Mouse (Mus musculus) liver, adult 2 months (tissue): ENCODE results near the gene Gm27179. TPM values are rescaled to one million over a fixed set of nuclear protein-coding genes. Genes with fewer than 3 reads are reported as not detected.
"Not testable (repeated sequence)": the region's sequence is repeated elsewhere in the genome, so short reads cannot be mapped to it uniquely, and the experiment has no call there.

Experiments used
- DNase-seq: peaks from one replicate; pipeline ENCODE4 v3.0.0-alpha.2; 2011; ENCODE audit warnings: low read depth, low spot score; ENCODE audit errors: extremely low read depth
- H3K27ac ChIP-seq: fragments of 200-500 bp; replicated peaks from 2 replicates; pipeline ENCODE4 v1.5.1; 2012; ENCODE audit warnings: low read depth, mild to moderate bottlenecking, control low read depth, inconsistent platforms, low read length; ENCODE audit not compliant: insufficient read depth
- H3K27me3 ChIP-seq: fragments of 200-500 bp; 2 replicates; pipeline ENCODE4 v1.6.1; 2012; ENCODE audit warnings: mild to moderate bottlenecking, moderate library complexity, low read length, inconsistent platforms; ENCODE audit not compliant: control insufficient read depth, insufficient read depth
- H3K36me3 ChIP-seq: fragments of 200-500 bp; 2 replicates; pipeline ENCODE4 v1.6.1; 2012; ENCODE audit warnings: low read length, inconsistent platforms; ENCODE audit not compliant: control insufficient read depth, insufficient read depth
- H3K4me1 ChIP-seq: fragments of 200-500 bp; 2 replicates; pipeline ENCODE4 v1.6.1; 2011; ENCODE audit warnings: low read length; ENCODE audit not compliant: control insufficient read depth, insufficient read depth
- H3K4me3 ChIP-seq: fragments of 200-500 bp; 2 replicates; pipeline ENCODE4 v1.5.1; 2011; ENCODE audit warnings: low read depth, mild to moderate bottlenecking, control low read depth, low read length, moderate library complexity; ENCODE audit not compliant: insufficient read depth
- H3K79me2 ChIP-seq: fragments of 200-500 bp; 2 replicates; pipeline ENCODE4 v1.6.1; 2012; ENCODE audit warnings: inconsistent platforms, mild to moderate bottlenecking, low read length, moderate library complexity; ENCODE audit not compliant: control insufficient read depth, insufficient read depth
- H3K9ac ChIP-seq: fragments of 200-500 bp; 2 replicates; pipeline ENCODE4 v1.6.1; 2012; ENCODE audit warnings: low read depth, mild to moderate bottlenecking, control low read depth, inconsistent platforms, low read length
- WGBS: fragments of 180-500 bp; shearing (Covaris S2); methylation state at CpG from one replicate; pipeline ENCODE4 v1.1.7; 2018; 5-methylcytosine and 5-hydroxymethylcytosine counted together
- polyA plus RNA-seq: library from polyadenylated mRNA; depleted of rRNA; stranded (reverse); fragments of >200 nt; gene quantifications from 2 replicates; pipeline ENCODE4 v1.2.3, GENCODE M21; 2012; rRNA removed
- total RNA-seq: library from RNA; depleted of rRNA; stranded (reverse); fragments of >200 nt; gene quantifications from 2 replicates; pipeline ENCODE4 v1.2.3, GENCODE M21; 2014; rRNA removed

Gene Gm27179
- total RNA-seq, result not detected in 2 replicates
- polyA plus RNA-seq, result not detected in 2 replicates

DNA sequence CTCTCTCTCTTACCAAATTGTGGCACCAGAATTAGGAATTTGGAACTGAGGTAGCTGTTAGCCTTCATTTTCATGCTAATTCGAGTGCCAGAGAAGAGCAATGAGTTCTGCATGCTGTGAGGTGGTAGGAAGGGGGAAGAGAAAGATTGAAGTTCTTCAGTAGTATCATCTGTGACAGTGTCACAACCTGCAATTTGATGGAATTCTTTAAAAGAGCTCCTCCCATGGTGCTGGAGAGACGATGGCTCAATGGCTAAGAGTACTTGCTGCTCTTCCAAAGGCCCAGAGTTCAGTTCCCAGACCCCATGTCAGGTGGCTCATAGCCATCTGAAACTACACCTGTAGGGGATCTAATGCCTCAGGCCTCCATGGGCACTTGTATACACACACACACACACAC, at the start of gene Gm27179:
Gm27179 (minus strand) TSS at position 101 of the 400 bp plus-strand sequence.
- H3K27me3 ChIP-seq, H3K9ac ChIP-seq, H3K79me2 ChIP-seq, H3K27ac ChIP-seq, H3K4me1 ChIP-seq, H3K36me3 ChIP-seq, H3K4me3 ChIP-seq, DNase-seq: not testable (repeated sequence)
- no CpG with 5 or more reads among the region's 2 CpGs for WGBS

GRCm38 (mm10) chr14:69557550-69557949, 45.2 kb upstream of the Gm27179 start:
- H3K79me2 ChIP-seq, H3K4me3 ChIP-seq, DNase-seq, H3K27me3 ChIP-seq, H3K9ac ChIP-seq, H3K27ac ChIP-seq, H3K36me3 ChIP-seq, H3K4me1 ChIP-seq: not testable (repeated sequence)
- no CpG with 5 or more reads among the region's 14 CpGs for WGBS

DNA sequence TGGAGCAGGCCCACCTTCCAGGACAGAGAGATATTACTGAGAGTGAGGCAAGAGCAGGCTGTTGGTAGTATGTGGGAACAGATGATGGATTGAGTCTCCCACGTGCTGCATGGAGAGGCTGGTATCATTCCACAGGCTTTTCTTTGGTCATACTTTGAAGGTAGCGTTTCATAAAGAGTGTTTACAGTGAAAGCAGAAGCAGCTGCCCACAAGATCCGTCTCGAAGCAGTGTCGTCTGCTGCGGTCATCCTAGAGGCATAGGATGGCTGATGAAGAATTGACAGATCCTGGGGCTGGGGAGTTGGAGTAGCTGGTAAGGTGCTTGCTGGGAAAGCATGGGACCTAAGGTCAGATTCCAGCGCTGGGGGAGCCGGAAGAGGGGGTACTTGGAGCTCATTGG, 44.5 kb upstream of the Gm27179 start:
- not testable (repeated sequence) for H3K27ac ChIP-seq, H3K4me1 ChIP-seq, H3K4me3 ChIP-seq, H3K36me3 ChIP-seq, H3K9ac ChIP-seq, H3K79me2 ChIP-seq, DNase-seq, H3K27me3 ChIP-seq
- WGBS, result no CpG with 5 or more reads among the region's 8 CpGs

DNA sequence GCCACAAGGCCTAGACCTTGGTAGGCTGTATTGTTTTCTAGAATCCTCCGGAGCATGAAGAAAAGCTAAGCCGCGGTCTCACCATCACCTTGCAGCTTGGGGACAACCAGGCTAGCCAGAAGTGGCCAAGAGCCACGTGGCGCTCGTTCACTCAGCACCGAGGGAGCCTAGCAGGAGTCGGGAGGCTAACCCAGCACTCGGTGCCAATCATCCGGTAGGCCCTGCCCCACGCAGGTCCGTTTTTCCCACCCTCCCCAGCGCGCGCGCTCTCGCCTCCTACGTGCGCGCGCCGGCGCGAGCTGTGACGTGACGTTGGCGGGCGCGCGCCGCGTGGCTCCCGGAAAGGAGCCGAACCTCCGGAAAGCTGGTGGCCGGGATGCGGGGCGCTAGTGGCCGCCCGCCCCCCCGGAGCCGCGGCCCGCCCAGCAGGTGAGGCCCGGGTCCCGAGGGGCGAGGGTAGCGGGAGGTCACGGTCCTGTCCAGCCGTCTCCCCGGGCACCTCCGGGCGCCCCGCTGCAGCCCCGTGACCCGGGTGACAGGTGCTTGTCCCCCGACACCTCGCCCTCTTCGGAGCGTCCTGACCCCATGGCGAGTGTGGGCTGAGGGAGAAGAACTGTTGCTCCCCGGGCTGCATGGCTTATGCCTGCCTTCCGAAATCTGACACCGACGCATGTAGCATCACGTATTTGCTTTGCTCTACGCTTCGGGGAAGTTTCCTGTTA, 42.9 kb upstream of the Gm27179 start, which contains the start of gene Entpd4b:
Entpd4b (plus strand) TSS at position 315 of the 722 bp plus-strand sequence.
- WGBS, result no CpG with 5 or more reads among the region's 68 CpGs
- H3K79me2 ChIP-seq, H3K4me1 ChIP-seq, H3K9ac ChIP-seq, H3K27ac ChIP-seq, DNase-seq, H3K27me3 ChIP-seq, H3K36me3 ChIP-seq, H3K4me3 ChIP-seq: not testable (repeated sequence)

- DNase-seq, H3K36me3 ChIP-seq, H3K9ac ChIP-seq, H3K27me3 ChIP-seq, H3K4me1 ChIP-seq, H3K4me3 ChIP-seq, H3K27ac ChIP-seq, H3K79me2 ChIP-seq: not testable (repeated sequence)
- no CpG with 5 or more reads among the region's 4 CpGs for WGBS
Measured at GRCm38 (mm10) chr14:69547310-69547709, 35.0 kb upstream of the Gm27179 start.

GRCm38 (mm10) chr14:69545052-69545451, 32.7 kb upstream of the Gm27179 start:
- H3K9ac ChIP-seq, H3K27ac ChIP-seq, DNase-seq, H3K4me1 ChIP-seq, H3K4me3 ChIP-seq, H3K27me3 ChIP-seq, H3K36me3 ChIP-seq, H3K79me2 ChIP-seq: not testable (repeated sequence)
- no CpG with 5 or more reads among the region's 2 CpGs for WGBS

- WGBS, result no CpG with 5 or more reads among the region's 7 CpGs
- H3K36me3 ChIP-seq, H3K27ac ChIP-seq: not testable (repeated sequence)
Measured at GRCm38 (mm10) chr14:69544033-69544432, 31.7 kb upstream of the Gm27179 start.

DNA sequence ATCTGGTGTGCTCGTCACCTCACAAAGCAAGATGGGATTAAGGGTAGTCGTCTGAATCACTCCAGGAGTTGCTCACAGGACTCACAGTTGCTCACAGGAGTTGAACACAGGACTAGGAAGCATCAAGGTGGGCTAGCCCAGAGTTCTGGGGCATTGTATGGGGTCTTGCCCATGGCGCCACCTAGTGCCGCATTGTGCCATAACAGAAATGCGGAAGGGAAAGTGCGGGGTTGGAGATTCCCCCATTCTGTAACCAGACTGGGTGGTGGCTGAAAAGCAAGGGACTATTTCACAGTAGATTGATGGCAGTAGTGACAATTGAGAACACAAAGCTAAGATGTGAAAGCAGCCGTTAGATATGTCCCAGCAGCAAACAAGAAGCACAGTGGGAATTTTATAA, 30.3 kb upstream of the Gm27179 start:
- H3K27me3 ChIP-seq, H3K4me1 ChIP-seq, H3K79me2 ChIP-seq, DNase-seq, H3K4me3 ChIP-seq, H3K36me3 ChIP-seq, H3K9ac ChIP-seq, H3K27ac ChIP-seq: not testable (repeated sequence)
- no CpG with 5 or more reads among the region's 7 CpGs for WGBS

More at GRCm38 (mm10) chr14:69544033-69544432, 31.7 kb upstream of the Gm27179 start:
- not testable (repeated sequence) for H3K79me2 ChIP-seq, H3K4me3 ChIP-seq, H3K4me1 ChIP-seq, H3K27me3 ChIP-seq, DNase-seq, H3K9ac ChIP-seq

DNA sequence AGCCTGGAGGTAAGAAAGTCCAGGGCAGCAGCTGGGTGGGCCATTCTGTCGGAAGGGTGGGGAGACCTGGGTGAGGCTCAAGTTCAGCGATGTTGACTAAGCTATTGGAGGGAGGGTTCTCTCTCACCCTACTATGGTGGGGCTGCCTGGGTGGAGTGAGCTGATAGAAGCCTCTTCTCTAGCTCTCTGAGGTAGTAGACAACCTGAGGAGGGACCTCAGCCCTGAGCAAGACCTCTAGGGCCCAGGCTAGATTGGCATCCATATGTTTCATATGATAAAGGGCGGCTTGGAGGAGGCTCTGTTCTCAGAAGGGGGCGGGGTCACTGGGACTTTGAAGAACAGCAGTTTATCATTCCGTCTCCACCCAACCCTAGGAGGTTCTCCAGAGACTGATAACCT, 27.8 kb upstream of the Gm27179 start:
- not testable (repeated sequence) for H3K27ac ChIP-seq, H3K79me2 ChIP-seq, H3K9ac ChIP-seq, H3K4me3 ChIP-seq, H3K4me1 ChIP-seq, H3K27me3 ChIP-seq, DNase-seq, H3K36me3 ChIP-seq
- no CpG with 5 or more reads among the region's 5 CpGs for WGBS
